Mouse (Mus musculus) thymus, adult 2 months (tissue): ENCODE results near the gene Cerk.

Experiments used
- CTCF ChIP-seq: fragments of 200-500 bp; IDR thresholded peaks from 2 replicates; pipeline ENCODE4 v1.5.1; 2012; ENCODE audit warnings: mild to moderate bottlenecking, control low read depth, low read length, moderate library complexity, borderline replicate concordance; ENCODE audit not compliant: control insufficient read depth, poor library complexity, insufficient read depth; ENCODE audit errors: extremely low read depth
- POLR2A ChIP-seq: fragments of 200-500 bp; IDR thresholded peaks from 2 replicates; pipeline ENCODE4 v1.6.1; 2012; ENCODE audit warnings: mild to moderate bottlenecking, low read length, control low read depth, moderate library complexity; ENCODE audit not compliant: control insufficient read depth, poor library complexity, insufficient read depth; ENCODE audit errors: extremely low read depth

DNA sequence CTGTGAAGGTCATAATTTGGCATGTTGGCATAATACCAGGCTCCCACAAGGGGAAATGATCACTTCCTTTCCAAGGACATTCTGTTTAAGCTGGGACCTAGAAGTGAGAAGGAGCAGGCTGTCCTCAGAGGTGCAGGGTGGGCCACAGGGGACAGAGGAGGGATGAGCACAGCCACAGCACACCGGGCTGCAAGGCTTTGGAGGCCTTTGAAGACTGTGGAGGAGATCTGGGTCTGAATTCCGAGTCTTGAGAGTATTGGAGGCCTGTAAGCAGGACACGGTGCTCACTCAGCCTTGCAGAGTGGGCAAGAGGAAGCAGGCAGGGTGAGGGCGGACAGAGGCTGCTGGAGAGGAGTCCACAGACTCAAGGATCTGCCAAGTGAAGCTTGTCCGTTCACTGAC, 34.3 kb upstream of the Cerk start:
- no peak for TF ChIP-seq CTCF
- no peak for TF ChIP-seq POLR2A
